Mouse (Mus musculus): ENCODE data around the gene Alpk3.

Alpk3 gene

DNA sequence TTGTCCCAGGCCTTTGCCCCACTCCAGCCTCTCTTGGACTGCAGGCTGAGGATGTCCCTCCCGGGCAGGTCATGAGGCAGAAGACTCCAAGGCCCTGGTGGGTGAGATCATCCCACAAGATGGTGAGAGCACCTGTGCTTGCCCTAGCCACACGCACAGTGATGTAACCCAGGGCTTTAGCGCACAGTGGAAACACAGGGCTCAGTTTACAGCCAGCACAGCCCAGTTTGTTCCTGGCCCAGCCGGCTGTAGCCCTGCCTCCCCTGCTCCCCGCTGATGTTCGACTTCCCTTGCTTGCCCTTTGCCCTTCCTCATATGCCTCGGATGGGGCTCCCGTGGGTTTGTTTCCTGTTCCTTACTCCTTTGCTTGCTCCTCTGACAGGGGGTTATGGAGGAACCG lies 17.1 kb downstream of the Alpk3 start:
- DNase-seq (ENCODE audit: low spot score) = no peak

DNA sequence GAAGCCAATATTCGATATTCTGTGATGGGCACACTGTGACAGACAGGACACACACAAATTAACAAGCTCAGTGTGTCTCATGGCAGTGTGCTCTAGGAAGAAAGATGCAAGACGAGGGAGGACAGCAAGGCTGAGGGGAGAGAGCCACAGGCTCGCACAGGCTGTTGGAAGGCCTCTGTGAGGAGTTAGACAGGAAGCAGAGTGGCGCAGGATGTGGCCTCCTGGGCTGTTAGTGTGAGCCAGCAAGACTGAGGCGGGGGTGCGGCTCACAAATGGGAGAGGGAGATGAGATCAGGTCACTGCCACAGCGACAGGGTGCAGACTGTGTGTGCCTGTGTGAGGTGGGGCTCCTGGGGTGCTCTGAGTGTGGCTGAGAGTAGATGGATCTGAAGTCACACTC lies 17.9 kb downstream of the Alpk3 start:
- no peak for DNase-seq (ENCODE audit: low spot score)

DNA sequence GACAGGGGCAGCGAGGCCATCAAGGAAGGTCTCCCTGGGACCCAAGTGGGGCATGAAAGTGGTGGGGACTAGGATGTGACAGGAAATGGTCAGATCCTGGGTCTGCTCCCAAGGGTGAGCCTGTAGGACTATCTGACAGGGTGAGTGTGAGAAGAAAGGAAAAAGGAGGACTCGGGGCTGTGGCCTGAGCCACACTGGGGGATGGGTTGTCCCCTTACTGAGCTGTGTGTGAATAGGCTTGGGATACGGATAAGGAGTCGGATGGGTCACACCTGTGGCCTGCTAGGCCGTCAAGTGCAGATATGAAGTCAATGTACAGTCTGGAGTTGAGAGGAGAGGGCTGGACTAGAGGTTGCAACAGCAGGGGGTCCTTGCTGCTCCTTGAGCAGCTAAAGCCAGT lies 18.3 kb downstream of the Alpk3 start:
- DNase-seq (ENCODE audit: low spot score) = no peak

DNA sequence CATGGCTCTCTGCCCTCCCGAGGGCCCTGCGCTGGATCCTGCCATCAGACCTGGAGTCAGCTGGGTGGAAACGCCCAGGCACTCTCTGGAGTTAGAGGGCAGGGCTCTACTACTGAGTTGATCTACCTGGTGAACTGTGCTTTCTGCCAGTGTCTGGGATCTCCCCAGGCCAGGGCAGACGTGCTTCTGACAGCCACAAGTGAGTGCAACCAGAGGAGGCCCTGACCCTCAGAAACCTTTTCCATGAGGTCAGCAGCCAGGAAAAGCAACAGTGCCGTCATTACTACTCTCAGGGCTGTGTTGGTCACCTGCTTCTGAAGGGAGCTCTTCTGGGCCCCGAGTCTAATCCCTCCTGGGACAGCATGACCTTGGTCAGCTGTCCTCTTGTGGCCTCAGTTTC lies 19.6 kb downstream of the Alpk3 start:
- no peak for DNase-seq (ENCODE audit: low spot score)

DNA sequence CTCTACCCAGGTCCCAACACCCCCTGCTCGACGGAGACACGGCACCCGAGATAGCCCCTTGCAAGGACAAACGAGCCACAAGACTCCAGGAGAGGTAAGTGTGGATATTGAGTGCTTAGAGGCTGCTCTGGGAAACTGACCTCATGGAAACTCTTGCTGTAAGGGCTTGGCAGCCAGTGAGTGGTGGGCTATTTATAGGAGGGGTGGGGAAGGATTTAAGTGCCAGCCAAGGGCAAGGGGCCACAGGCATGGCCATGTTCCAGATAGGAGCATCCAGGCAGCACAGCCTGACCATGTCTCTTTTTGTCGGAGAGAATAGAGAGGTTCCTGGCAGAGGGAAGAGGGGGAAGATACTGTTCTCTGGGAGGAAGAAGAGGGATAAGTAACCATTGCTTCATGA lies 21.3 kb downstream of the Alpk3 start:
- DNase-seq (ENCODE audit: low spot score) = no peak

DNA sequence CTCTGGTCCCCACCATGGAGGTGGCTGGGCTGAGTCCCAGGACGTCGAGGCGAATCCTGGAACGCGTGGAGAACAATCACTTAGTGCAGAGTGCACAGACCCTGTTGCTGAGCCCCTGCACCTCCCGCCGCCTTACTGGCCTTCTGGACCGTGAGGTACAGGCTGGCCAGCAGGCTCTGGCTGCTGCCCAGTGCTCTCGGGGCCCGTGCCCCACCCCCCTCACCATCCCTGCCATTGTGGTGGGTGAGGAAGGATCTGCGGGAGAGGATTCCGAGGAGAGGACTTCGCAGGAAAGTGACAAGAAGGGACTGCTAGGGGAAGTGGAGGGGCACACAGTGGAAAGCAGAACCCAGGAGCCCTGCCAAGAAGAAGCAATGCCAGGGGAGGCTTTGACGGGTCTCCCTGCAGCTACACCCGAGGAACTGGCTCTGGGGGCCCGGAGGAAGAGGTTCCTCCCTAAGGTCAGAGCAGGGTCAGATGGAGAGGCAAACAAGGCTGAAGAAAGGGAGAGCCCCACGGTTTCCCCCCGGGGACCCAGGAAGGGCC lies 36.1 kb downstream of the Alpk3 start:
- DNase-seq (ENCODE audit: low spot score) = peak; percentile 5

DNA sequence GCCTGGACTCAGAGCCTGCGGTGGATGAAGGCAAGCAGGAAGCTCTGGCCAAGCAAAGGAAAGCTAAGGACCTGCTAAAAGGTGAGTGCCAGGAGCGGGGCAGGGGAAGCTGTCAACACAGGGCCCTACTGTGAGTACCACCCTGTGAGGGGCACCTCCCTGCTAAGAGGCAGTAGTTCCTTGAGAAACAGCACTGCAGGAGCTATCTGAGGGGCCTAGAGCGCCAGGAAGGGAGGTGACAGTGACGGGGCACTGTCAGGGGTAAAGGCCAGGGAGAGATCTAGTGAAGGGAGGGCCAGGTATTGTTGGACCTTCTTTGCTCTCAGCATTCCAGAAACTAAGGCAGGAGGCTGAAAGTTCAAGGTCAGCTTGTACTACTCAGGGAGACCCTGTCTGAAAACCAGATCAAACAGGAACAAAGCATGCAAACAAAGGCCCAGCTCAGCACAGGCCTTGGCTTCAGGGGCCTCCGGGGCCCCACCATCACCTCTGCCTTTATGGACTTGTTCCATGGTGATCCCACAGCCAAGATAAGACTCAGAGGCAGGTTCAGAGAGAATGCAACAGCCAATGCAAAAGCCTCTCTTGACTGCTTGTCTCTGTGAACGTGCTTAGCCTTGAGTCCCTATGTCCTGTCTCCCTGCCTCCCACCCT lies 36.8 kb downstream of the Alpk3 start:
- no peak for DNase-seq (ENCODE audit: low spot score)

DNA sequence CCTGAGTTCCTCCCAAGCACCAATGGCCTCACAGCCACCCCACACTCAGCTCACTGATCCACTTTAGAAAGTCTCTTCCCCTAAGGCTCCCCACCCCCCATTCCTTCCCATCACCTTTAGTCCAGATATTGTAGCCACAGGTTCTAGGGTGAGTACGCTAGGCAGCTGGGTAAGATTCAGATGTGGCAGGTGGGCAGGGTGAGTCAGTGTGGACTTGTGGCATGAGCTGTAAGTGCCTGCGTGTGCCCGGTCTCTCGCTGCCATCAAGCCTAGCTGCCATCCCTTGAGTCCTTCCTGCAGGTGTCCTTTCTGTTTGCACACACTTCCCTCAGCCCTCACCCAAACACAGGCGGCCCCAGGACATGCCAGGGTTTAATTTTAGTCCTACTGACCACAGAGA lies 42.9 kb downstream of the Alpk3 start:
- no peak for DNase-seq (ENCODE audit: low spot score)

DNA sequence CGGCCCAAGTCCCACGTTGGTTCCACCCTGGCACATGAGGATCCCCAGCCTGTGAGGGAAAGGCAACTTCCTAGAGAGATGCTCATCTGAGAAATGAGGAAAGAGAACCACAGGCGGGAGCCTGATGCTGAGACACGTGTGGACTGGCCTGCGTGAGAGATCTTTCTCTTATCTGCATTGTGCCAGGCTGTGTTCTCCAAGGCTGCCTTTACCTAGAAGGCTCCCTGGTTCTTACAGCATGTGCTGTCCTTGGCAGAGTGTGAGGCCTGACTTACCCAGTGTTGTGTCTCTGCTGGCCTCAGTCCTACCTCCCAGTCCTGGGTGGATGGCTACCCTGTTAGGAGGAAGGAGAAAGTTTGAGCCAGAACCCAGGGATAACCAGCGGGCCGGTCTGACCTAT lies 45.5 kb downstream of the Alpk3 start:
- no peak for DNase-seq (ENCODE audit: low spot score)

DNA sequence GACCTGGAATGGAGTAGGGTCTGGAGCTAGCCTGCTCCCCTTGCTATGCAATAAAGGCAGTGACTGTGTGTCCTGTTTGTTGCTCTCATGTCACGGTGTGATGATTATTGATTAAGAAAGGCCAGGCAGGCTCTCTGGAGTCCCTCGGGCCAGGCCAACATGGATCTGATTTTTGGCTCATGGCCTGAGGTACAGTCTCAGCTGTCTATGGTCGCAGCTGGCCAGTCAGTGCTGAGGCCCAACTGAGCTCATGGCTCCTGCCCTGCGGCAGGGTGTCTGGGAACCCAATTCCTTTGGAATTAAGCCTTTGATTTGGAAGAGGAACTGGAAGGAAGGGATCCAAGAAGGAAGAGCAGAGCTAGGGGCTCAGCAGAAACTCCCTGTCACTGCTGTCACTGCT lies 48.1 kb downstream of the Alpk3 start:
- peak; percentile 8 for DNase-seq (ENCODE audit: low spot score)

DNA sequence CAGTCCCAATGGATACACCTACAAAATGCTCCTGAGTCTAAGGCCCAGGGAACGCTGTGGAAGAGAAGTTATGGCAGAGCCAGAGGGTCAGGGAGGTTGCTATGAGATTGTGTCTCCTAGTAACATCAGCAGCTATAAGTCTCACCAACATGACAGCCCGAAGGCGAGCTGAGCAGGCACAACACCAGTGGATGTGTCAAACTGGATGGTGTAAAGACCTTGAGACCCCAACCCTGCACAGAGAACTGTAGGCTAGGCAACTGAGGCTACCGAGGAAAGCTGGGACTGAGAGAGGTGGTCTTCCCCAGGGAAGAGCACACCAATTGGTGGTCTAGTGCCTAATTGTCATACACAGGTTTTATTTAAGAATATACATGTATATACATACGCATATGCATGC lies 50.8 kb downstream of the Alpk3 start:
- no peak for DNase-seq (ENCODE audit: low spot score)

DNA sequence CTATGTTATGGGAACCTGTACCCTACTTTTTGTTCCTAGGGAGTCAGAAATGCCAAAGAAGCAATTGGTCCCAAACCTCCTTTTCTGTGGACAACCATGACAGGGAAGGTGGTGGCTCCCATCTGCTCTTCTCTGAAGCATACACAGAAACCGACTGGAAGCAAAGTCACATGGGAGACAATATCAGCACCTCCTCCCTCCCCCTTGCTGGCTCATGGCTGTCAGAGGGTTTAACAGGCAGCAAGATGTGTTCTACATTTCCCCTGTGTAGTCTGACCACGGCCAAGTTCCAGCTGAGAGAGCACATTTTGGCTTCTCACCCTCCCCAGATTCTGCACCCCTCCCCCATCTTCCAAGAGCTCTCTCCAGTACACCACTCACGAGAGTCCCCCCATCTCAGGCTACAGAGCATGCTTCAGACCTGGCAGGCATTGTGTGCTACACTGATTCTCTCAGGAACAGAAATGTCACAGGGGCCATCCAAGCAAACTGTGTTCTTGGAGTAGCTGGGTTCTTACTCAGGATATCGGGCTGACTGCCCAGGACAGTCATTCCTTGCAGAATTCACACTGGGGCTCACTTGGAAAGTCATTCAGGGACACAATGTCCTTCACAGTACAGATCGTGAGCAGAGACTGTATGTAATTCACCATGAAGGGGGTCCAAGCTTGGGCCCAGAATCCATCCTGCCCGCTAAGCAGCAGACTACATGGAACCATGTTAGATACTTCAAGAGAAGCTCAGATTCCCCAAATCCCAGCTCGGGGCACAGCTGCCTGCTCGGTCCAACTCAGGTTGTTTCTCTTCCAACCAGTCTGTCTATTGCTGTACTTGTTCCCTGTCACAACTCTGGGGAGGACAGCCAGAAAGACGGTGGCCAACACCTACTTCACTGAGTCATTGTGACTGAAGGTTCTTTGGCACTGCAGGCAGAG lies 52.6 kb downstream of the Alpk3 start:
- DNase-seq (ENCODE audit: low spot score) = no peak

DNA sequence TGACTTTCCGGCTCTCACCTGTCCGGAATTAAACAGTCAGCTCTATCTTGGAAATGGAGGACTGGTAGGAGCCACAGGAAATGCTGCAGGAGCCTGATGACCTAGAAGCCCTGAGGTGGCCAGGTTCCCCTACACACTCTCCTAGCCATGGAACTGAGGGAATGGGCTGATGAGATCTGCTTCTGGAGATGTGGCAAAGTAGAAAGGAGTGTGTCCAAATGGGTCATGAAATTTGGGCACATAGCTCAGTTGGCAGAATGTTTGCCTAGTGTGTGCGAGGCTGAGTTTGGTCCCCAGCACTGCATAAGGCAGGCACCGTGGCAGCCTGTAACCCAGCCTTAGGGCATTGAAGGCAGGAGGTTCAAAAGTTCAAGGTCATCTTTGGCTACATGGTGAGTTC lies 53.4 kb downstream of the Alpk3 start:
- DNase-seq (ENCODE audit: low spot score) = no peak

DNA sequence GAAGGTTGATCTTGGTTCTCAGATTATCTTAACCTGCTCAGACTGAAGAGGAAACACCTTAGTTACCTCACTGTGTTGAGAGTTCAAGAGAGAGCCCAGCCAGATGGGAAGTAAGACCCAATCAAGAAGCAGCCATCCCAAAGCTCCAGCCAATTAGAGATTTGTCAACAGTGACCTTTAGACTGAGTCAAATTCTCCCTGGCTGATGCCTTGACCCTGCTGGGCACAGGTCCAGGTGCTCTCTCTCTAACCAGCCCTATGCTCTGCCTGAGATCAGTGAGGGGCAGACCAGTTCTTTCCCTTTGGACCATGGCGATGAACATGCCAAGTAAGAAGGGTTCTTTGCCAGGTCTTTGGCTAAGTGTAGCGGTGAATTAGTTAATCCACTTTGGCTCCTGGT lies 54.3 kb downstream of the Alpk3 start:
- no peak for DNase-seq (ENCODE audit: low spot score)

DNA sequence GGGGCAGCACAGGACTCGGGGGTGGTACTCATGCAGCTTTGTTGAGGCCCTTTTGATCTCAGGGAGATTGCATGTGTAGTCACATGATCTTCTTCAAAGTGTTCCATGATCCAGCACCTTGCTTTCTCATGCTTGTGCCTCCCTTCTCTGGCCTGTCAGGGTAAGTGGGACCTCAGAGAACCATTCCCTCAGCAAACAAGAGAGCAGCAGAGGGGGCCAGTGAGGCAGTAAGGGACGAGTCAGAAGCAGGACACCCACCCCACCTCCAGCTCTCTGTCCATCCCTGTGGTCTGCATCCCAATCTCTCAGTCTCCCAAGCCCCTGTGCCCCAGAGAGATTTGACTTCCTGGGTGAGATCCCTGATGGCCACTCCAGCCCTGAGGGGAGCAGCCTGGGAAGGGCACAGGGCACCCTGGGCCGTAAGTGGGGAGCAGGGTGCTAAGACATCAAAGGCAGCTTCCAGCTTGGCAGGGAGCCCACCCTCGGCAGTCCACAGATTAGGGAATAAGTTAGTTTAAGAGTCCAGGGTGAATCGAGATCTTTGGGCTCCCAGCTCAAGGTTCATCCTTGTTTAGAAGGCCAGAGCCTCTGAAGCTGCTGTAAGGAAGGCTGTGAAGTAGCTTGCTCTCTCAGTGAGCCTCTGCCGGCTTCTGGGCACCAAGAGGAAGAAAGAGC lies 55.4 kb downstream of the Alpk3 start:
- DNase-seq (ENCODE audit: low spot score) = no peak

DNA sequence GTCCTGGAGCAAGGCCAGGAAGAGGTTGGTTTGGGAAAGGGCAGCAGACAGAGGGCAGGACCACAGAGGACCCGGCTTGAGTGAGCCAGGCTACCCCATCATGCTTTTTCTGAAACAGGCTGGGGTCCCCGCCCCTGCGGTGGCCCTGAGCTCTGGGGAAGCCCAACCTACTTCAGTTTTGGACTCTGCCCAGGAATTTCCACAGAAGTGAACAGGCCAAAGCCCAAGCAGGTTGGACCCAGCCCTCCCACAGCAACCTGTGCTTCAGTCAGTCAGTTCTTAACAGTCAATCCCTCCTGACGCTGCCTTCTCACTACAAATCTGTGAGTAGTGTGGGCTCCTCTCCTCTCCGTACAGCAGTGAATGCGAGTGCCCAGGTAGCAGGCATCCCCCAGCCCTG lies 57.2 kb downstream of the Alpk3 start, which contains the start of gene Slc28a1:
TSS of gene Slc28a1 (plus strand) at position 245 of the 400 bp plus-strand sequence.
- DNase-seq (ENCODE audit: low spot score) = no peak

DNA sequence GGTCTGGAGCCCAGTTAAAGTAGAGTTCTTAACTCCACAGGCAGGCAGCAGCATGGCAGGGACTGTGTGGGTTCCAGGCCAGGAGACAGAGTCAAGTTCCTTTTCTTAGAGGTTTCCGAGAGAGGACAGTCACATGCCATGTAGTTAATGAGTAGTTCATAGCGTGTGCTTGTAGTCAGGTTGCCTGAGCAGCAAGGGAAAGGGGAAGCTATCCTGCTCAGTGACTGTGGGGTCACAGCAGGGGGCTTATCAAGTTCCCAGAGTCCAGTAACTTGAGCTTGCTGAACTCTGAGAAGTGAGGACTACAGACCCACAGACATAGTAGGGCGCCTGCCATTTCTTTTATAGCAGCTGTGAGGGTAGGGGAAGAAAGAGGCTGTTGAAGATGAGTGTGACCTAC lies 63.7 kb downstream of the Alpk3 start:
- DNase-seq (ENCODE audit: low spot score) = no peak

DNA sequence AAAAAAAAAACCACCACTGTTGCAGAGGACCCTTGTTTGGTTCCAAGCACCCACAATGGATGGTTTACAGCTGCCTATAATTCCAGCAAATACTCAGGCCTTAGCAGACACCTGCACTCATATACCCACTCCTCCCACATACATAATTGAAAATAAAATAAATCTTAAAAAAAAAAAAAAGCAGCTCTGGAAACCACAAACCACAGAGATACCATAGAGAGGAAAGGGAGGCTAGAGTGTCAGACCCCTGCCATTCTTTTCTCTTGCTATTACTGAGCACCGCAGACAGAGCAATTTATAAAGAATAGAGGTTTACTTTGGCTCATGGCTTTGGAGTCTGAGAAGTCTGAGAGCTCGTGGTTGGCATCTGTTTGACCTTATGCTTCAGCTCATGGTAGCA lies 65.4 kb downstream of the Alpk3 start:
- DNase-seq (ENCODE audit: low spot score) = no peak

DNA sequence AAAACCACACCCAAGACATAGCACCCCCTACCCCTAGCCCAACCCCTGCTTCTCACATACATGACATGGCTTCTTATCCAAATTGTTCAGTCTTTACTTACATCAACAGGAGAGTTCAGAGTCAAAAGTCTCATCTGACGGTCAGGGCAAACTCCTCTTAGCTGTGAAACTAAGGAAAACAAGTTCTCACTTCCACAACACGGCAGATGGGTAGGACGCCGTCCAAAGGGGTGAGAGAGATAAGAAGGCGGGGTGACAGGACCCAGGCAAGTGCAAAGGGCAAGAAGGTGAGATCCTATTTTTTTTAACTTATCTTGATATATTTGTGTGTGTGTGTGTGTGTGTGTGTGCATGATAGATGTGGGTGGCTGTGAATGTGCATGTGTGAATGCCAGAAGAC lies 66.2 kb downstream of the Alpk3 start:
- DNase-seq (ENCODE audit: low spot score) = no peak

DNA sequence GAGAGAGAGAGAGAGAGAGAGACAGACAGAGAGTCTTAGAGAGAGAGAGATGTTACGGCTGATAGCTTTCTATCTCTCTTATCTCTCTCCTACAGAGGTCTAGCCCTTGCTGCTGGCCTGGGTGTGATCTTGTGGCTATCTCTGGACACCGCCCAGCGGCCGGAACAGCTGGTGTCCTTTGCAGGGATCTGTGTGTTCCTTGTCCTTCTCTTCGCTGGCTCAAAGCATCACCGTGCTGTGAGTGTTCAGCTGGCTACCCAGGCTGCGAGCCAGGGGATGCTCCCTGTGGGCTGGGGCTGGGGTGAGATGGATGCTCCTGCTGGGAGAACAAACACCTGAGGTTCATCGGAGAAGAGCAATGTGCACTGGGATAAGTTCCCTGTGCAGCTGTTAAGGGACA lies 67.4 kb downstream of the Alpk3 start:
- DNase-seq (ENCODE audit: low spot score) = no peak

DNA sequence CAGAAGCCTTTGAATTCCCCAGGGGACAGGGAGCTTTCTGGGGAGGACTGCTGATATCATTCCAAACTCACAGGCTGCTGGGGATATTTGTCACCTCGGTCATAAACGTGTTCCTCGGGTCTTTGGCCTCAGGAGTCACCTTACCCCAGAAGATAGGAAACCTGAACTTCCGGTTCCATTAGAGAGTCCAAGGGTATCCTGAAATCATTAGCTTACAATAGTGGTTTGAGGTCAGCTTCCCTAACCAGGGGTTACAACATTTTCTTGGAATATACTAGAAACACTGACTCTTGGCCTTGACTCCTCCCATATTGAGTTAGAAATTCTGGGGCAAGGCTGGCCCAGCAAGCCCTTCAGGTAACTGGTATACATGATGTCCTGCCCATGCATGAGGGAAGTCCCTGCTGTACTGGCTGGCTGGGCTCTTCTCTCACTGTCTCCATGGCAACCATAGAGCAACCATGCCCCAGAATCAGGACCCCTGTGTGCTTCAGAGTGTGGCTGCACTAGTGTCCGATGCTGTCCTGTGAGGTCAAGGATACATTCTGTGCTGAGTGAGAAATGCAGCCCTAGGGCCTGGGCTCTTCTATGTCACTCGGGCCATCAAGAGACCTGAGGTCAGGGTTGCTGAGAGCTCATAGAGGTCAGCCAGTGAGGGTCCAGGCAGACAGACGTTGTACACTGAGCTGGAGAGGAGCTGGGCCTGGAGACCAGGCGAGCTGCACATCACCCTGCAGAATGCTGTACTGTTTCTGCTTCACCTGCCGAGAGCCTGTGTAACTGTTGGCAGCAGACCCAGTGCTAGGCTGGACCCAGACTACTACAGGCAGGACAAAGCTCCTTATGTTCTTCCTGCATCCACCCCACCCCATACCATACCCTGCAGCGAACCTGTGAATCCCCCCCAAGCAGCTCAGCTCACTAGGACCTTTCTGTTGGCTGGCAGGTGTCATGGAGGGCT lies 68.1 kb downstream of the Alpk3 start:
- peak; percentile 37 for DNase-seq (ENCODE audit: low spot score)

DNA sequence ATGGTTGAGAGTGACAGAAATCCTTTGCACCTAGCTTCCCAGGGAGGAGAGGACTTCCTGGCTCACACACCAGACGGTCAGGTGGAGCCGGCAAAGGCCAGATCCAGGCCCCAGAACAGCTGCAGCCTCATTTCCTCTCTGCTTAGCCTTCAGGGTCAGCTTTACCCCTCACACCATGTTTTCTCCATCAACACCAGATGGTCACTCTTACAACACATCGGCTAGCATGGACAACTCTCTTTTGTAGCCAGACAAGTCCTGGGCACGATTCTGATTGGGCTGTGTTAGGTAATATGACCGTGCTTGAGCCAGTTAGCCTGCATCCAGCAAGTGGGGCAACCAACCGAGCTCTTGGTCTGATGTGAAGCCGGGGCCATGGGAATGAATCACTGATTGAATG lies 74.5 kb downstream of the Alpk3 start:
- no peak for DNase-seq (ENCODE audit: low spot score)
